Mouse (Mus musculus): ENCODE data around the gene Ptpn11. TPM values are rescaled to one million over a fixed set of nuclear protein-coding genes. Genes with fewer than 3 reads are reported as not detected.
"Not testable (repeated sequence)": the region's sequence is repeated elsewhere in the genome, so short reads cannot be mapped to it uniquely, and the experiment has no call there.

Gene Ptpn11
- polyA plus RNA-seq, 2 experiments from 2014 or later = 7.2 to 8.0 TPM

- no peak for ATAC-seq
These were observed 23.5 kb upstream of the Ptpn11 start for GRCm38 (mm10) chr5:121214707-121215106.

GRCm38 (mm10) chr5:121212108-121212507 lies 20.9 kb upstream of the Ptpn11 start:
- ATAC-seq = no peak

GRCm38 (mm10) chr5:121210601-121210924 lies 19.4 kb upstream of the Ptpn11 start:
- ATAC-seq = no peak

- ATAC-seq = no peak
These were observed 18.8 kb upstream of the Ptpn11 start for GRCm38 (mm10) chr5:121209755-121210600.

- no peak for ATAC-seq
These were observed 15.8 kb upstream of the Ptpn11 start for GRCm38 (mm10) chr5:121206984-121207383.

GRCm38 (mm10) chr5:121206540-121206939 lies 15.3 kb upstream of the Ptpn11 start:
- ATAC-seq = no peak

- not testable (repeated sequence) for ATAC-seq
These were observed 14.4 kb upstream of the Ptpn11 start for GRCm38 (mm10) chr5:121205537-121206130.

GRCm38 (mm10) chr5:121204132-121205089 lies 13.2 kb upstream of the Ptpn11 start, which contains the start of gene Rpl6:
Gene Rpl6 (plus strand): TSS chr5:121204481.
- ATAC-seq = peak; percentile 93

- ATAC-seq = no peak
These were observed 11.3 kb upstream of the Ptpn11 start for GRCm38 (mm10) chr5:121202467-121202866.

GRCm38 (mm10) chr5:121201739-121202138 lies 10.5 kb upstream of the Ptpn11 start:
- ATAC-seq = peak; percentile 53

- ATAC-seq = no peak
These were observed 7.2 kb upstream of the Ptpn11 start for GRCm38 (mm10) chr5:121198376-121198775.

- no peak for ATAC-seq
These were observed 6.1 kb upstream of the Ptpn11 start for GRCm38 (mm10) chr5:121197337-121197736.

GRCm38 (mm10) chr5:121196764-121197163 lies 5.6 kb upstream of the Ptpn11 start:
- ATAC-seq = peak; percentile 53

GRCm38 (mm10) chr5:121194173-121194572 lies 3.0 kb upstream of the Ptpn11 start:
- no peak for ATAC-seq

GRCm38 (mm10) chr5:121191584-121191906 lies 348 bp upstream of the Ptpn11 start:
- peak; percentile 42 for ATAC-seq

- ATAC-seq = no peak
These were observed 874 bp downstream of the Ptpn11 start for GRCm38 (mm10) chr5:121190210-121190835.

- ATAC-seq = no peak
These were observed 2.0 kb downstream of the Ptpn11 start for GRCm38 (mm10) chr5:121189182-121189581.

- no peak for ATAC-seq
These were observed 2.9 kb downstream of the Ptpn11 start for GRCm38 (mm10) chr5:121188265-121188664.

GRCm38 (mm10) chr5:121187580-121188001 lies 3.6 kb downstream of the Ptpn11 start:
- ATAC-seq = no peak

GRCm38 (mm10) chr5:121184945-121185551 lies 6.1 kb downstream of the Ptpn11 start:
- no peak for ATAC-seq

GRCm38 (mm10) chr5:121184375-121184774 lies 6.8 kb downstream of the Ptpn11 start:
- no peak for ATAC-seq

- ATAC-seq = peak; percentile 53
These were observed 7.9 kb downstream of the Ptpn11 start for GRCm38 (mm10) chr5:121183269-121183668.
